Mouse (Mus musculus) c-Kit-positive CD71-positive TER-119-negative erythroid progenitor cells, embryonic 14.5 days (primary cell): ENCODE results near the gene Ces1d.
"Not testable (repeated sequence)": the region's sequence is repeated elsewhere in the genome, so short reads cannot be mapped to it uniquely, and the experiment has no call there.

Source experiments
- DNase-seq: peaks from one replicate; pipeline ENCODE4 v3.0.0-alpha.2; 2013; ENCODE audit warnings: low read depth

Ces1d gene

DNA sequence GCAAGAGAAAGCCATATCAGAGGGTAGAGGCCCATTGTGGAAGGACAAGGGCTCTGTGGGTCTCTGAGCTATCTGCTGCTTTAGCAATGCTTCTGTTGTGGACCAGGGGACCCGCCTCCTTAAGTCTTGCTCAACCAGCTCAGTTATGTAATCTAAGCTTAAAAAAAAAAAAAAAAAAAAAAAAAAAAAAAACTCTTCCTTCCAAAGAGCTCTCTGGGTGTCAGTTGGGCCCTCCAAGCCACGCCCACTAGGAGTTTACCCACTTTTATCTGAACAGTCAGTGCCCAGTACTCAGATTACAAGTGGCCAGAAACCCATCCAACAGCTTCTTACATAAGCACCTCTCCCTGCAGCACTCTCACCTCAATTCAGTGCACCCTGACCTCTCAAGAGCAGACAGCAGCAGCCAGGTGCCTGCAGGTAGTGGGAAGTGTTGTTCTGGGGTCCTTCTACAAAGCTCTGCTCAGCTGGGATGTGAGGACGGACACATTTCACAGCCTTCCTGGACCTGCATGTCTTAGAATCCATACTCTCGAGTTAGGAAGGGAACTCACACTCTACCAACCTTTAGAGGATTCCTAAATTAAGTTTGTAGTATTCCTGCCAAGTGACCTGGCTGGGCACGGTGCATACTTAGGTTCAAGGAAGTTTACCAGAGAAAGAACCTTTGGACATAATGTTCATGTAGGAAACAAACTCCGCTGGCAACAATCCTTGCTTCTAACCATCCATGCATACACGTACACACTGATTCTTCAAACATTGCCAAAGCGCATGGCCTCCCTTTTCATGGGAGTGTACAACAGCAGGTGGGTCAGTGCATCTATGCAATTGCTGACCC lies at the start of gene Ces1d:
TSS of gene Ces1d (minus strand) at position 154 of the 841 bp plus-strand sequence.
- no peak for DNase-seq

DNA sequence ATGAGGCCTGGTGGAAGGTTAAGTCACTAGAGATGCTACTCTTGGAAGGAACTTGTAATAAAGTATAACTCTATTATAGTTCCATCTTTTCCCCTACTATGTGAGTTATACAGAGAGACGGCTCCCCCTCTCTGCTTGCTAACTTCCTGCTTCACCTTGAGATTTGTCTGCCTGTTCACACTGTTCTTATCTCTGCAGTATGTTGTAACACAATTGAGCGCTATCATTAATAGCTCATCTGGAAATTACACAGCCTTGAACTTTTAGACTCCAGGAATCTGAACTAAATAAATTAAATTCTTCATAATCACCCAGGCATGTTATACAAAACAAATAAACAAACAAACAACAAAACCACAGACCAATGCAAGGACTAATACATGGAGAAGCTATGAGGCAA lies 48.4 kb upstream of the Ces1d start:
- no peak for DNase-seq

DNA sequence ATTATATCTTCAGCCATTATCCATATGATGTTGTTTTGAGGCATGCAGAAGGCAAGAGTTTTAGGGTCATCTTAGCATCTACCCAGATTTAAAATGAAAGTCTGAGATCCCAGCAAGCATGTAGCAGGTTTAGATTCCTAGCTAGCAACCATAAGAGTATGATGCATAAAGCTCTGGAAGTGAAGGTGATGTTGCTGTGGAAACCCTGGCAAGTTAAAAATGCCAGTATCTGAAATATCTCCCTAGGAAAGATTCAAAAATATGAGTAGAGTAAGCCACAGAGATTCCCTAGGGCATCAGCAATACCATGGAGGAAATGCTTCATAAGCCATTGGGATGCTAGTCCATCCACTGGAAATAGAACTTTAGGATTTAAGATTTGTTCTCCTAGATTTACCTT lies 42.2 kb upstream of the Ces1d start:
- no peak for DNase-seq

DNA sequence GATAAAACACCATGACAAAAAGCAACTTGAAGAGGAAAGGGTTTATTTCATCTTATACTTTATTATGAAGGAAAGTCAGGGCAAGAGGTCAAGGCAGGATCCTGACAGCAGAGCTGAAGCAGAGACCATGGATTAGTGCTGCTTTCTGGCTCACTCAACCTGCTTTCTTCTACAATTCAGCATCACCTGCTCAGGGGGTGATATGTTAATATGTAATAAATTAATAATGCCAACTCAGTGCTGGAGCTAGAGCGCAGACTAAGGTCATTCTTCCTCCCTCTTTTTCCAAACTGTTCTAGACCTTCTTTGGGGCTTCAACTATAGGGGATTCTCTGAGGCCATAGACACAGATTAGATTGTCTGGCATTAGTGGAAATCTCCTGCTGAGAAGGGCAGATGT lies 38.0 kb upstream of the Ces1d start:
- no peak for DNase-seq

DNA sequence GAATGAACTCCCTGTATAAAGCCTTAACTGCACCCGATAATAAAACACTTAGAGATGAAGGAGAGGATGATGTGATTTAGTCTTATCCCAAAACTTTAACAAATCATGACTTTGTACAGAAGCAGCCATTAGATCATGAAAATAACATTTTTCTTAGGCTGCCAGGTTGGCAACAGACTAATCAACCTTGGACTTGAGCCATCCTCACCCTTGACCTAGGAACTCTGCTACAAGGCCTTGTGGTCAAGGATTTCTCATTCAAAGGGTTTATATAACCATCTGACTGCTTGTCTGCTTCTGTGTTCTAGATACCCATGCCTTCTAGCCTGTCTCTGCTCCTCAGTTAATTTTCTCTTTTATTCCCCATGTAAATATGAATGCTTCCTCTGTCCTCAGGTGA lies 37.1 kb upstream of the Ces1d start:
- no peak for DNase-seq

DNA sequence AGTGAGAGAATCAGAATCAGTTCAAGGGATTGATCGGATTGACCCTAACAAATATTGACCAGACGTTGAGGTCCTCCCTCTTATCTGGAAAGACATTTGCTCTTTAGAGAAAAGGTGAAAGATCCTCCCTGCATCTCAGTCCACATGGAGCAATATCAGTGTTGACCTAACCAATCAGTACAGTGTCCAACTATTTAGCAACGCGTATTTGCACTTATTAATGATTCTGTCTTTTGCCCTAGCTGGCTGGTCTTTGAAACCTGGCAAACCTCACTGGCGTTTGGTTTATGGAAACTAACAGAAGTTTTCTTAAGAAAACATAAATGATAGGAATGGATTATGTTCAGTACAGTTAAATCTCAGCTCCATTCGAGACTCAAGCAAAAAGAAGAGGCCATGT lies 36.4 kb upstream of the Ces1d start:
- no peak for DNase-seq

DNA sequence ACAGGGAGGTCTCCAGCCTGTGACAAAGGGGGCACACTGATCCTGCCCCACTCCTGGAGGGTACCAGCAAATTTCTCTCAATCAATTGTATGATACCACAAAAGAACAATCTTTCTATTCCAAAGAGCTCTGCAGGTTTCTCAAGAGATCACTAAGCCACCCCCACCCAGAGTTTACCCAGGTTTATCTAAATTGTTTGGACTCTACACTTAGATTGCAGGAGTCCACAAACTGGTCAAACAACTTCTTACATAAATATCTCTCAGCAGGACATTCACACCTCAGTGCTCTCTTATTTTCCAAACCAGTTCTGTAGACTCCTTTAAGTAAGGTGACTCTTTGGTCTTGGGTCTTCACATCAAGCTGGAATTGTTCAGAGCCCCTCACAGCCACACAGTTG lies 31.8 kb upstream of the Ces1d start, which contains the start of gene Ces1e:
TSS of gene Ces1e (minus strand) at position 174 of the 400 bp plus-strand sequence.
- DNase-seq, result no peak

DNA sequence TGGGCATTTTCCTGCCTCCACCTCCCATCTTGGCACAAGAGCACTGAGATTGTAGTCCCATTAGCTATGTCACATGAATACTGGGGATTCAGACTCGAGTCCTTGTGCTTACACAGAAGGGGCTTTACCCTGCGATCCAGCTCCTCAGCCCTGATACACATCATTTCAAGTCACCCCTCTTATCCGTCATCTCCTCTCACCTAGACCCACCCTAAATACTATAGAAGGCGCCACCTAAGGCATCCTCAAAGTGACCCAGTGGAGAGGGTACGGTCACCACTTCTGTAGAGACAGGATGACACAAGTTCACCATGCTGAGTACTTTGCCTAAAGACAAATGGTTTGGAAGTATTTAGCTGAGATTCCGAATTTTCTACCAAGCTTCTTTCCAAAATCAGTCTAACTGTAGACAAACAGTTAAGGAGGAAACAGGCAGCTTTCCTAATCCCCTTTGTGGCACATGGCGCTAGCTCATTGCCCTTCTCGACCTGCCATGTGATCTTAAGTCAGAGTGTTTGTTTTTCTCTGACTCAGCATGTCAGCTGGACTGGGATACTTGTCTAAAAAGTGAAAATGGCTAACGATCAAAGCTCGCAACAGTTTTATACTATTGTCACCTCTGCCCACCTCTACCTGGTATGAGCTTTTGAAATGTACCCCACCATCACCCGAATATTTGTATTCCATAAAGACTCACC lies 31.2 kb upstream of the Ces1d start:
- DNase-seq, result no peak

DNA sequence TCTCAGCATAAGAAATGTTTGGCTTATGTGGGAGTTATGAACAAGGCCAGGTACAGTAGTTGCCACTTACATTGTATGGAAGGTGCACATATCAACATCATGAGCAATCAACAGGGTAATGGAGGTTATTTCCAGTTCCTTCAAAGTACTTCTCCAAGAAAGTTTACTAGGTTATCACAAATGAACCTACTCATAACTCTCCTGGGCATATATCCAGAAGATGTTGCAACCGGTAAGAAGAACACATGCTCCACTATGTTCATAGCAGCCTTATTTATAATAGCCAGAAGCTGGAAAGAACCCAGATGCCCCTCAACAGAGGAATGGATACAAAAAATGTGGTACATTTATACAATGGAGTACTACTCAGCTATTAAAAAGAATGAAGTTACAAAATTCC lies 28.8 kb upstream of the Ces1d start:
- not testable (repeated sequence) for DNase-seq

DNA sequence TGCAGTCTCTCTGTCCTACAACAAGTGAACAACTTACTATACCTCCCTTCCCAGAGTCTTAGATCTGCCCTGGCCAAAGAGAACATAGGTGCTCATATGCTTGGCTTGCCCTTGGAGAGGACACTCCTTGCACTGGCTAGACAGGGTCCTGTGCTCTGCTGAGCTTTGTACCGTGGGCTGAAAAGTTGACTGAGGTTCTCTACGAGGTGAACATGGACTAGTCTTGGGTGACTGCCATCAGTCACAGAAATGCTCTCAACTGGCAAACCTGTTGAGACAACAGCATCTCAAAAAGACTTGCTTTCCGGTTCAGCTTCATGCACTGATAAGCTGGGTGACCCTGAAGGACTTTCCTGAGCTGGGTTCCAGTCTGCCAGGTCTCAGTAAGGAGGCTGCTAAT lies 24.3 kb upstream of the Ces1d start:
- DNase-seq, result no peak

DNA sequence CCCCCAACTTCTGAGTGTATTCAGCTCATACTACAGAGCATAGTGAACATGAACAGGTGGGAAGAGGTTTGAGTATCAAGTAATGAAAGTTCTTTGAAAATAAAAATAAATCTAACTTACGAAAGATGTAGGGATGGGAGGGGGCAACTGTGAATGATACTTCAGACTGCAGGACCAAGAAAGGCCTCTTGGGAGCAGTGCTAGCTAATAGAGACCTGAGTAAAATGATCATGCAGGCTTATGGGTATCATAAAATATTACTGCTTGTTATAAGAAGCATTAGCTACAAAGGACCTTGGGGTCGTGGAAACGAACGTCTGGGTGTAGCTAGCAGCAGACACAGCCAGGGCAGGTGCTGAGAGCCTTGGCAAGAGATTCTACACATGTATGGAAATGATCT lies 20.2 kb upstream of the Ces1d start:
- no peak for DNase-seq

DNA sequence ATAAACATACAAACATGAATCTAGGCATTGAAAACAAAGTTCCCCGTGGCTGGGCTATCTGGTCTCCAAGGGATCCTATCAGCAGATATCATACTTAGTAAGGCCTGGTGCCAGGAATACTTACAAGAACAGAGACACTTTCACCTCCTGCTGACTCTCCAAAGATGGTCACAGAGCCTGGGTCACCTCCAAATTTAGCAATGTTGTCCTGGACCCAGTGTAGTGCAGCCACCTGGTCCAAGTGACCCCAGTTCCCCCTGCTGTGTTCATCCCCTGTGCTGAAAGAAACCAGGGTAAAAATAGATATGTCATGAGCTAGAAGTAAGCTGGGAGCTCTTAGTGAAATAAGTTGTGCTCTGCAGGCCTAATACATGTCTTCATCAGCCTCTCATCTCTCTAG lies 19.7 kb upstream of the Ces1d start:
- DNase-seq, result no peak

DNA sequence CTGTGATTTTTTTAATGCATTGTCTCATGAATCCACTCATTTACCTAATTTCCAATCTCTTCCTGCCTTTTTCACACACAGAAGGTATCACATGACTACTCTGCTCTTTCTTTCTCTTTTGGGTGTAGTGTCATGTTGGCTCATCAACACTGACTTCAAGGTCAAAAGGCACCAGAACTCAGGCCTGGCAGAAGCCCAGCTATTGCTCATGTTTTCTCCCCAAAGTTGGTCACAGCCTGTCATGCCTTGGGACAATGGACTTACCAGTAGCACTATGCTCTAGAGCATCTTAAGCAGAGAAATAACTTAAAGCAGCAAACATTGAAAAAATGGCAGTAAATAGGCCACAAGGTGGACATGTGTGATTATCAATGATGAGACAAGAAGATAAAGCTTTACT lies 13.5 kb upstream of the Ces1d start:
- DNase-seq, result no peak

DNA sequence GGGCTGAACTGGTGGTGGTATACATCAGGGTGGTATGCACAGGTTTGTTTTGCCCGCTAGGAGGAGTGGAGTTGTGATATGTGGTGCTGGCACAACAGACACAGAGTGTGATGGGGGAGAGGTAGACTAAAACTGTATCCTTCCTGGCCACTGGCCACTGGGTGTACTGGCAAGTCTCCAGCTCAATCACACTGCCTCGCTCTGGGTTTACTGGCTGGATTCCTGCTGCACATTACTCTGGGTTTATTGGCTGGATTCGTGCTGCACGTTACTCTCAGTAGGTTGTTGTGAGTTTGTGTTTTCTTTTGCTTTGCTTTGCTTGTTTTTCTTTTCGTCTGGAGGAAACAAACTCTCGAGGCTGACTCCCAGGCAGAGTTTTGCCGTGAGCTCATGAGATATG lies 1.5 kb upstream of the Ces1d start:
- DNase-seq, result not testable (repeated sequence)

DNA sequence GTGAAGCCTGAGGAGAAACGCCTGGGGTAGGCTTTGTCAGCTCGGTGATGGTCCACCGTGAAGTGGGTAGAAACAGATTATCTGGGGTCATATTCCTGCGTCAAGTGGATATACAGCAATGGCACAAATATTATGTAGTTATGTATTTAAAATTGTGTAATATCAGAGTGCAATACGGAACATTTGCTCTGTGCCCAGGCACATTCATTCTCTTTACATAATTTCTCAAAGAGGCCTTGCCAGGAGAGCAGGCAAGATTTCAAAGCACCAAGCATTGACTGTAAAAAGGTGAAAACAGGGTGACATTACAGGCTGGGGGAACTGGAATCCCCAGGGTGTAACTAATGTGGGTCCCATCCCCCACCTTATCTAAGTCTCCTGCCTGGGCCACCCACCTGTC lies 1.2 kb downstream of the Ces1d start:
- DNase-seq, result no peak

DNA sequence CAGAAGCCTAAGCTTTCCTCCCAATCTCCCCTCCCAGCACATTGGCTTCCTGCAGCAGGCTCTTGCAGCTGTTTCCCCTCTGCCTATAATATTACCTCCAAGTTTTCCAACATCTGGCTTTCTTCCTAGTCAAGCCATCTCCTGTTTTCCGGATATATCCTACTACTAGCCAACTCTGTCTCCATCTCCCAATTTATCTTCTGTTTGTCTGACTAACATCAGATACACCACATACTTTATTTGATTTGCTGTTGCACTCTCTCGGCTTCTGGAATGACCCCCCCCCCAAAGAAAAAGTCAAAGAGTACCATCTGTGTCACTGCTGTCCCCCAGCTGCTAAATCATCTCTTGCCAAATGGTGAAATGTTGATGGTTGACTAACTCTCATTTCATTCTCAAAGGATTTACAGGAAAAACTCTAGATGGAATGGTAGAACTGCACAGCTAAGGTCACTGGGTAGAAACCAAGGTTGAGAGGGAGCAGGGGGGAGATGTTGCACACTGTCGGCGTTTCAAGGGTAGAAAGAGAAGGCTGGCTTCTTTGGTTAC lies 17.0 kb downstream of the Ces1d start:
- DNase-seq, result no peak

DNA sequence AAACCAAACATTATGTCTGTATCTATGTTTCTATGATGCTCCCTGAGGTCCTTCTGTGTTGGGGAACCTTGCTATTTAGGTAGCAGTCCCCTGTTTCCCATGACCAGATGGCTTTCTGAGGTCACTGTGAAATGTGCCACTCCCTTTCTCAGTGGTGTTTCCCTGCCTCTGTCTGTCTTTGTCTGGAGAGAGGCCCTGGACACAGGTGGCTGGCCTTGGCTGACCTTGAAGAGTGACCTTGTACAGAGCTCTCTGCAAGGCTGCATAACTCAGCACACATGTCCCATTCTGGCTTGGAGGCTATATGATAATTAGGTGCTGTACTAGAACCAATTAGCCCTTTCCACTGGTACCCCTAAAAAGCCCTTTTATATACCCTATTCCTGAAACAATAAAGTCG lies 21.0 kb downstream of the Ces1d start:
- no peak for DNase-seq

DNA sequence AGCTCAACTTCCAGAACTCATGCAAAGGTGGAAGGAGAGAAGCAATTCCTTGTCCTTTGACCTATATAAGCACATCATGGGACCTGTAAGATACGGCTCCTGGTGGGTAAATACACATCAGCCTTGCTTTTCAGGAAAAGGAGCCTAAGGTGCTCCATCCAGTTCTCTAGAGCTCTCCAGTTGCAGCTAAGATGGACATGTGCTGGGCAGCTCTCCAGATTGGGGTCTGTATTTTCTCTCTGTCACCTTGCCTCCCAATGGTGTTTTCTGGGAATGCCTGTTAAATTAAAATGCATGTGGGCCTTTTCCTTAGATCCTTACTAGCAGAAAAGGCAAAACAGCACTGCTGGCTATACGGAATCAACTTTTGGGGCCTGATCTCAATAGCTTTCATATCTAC lies 23.1 kb downstream of the Ces1d start:
- no peak for DNase-seq

DNA sequence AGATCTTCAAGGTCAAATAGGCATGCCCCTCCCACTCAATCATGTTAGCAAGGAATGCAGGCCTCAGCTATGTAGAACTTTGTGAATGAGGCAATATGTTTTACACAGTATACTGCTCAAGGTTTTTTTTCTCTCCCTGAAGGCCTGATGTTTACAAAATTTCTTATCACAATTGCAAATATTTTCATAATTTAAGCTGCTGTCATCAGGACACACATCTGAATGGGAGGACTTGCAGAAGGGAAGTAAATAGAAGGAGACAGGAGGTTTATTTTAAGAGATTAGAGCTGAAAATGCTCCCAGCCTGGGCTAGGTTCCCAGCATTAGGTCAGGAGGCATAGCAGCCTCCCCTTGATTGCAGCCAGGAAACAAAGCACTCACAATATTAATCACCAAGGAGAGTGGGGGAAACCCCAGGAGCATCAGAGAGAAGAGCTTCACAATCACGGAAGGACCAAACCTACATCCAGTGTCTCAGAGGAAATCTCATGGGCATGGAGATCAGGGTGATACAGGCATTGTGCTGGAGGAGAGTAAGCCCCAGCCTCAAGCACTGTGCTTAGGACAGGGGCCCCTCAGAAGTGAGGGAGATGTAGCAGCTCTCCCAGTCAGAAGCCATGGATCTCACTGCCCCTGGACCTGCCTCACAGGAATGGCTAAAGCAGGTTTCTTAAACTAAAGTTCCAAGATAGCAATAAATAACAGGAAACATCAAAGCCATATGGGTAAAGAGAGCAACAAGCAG lies 25.6 kb downstream of the Ces1d start:
- no peak for DNase-seq

DNA sequence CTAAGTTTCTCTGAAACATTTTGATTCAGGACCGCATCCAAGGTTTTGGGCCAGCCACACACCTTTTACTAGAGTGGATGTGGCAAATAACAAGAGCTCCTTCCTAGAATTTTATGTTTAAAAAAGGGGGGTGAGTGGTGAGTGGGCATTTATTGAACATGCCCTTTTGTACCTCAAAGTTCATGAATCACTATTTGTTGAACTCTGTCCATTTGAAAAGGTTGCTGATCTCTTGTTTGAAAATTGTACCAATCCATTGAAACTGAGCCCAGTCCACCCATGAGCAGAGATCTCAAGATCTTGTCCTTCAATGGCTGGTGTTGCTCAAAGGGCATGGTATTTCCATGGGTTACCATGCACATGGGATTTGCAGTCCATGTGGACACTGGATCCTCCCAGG lies 34.3 kb downstream of the Ces1d start:
- DNase-seq, result no peak

DNA sequence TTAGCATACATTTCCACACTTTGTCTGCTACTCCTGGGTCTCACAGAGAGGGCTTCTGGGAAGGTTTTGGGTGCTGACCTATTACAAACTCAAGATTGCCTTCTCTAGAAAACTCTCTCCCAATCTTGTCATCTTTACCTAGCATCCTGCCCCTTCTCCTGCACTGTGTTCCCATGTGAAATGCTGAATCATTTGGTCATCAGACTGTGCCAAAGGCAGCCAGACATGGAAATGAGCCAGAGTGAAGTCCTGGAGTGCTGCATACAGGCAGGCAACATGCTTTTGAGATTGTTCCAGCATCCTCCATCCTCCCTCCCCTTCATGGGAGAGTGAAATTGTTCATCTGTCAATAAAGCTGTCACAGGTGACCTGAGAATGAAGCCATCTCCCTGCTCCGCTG lies 46.2 kb downstream of the Ces1d start:
- no peak for DNase-seq

DNA sequence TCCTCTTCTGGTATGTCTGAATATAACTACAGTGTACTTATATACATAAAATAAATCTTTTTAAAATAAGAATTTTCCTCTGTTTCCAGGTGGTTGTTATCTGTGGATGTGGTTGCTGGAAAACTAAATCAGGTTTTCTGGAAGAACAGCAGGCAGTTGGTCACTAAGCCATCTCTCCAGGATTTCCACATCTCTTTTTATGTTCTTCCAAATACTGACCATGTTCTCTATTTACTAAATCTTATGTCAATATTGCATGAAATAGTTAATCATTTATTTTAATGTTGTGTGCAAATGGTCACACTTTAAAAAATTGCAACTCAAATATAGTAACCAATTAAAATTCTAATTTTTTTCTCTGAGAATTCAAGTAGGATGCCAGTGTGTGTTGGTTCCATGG lies 50.3 kb downstream of the Ces1d start:
- no peak for DNase-seq

DNA sequence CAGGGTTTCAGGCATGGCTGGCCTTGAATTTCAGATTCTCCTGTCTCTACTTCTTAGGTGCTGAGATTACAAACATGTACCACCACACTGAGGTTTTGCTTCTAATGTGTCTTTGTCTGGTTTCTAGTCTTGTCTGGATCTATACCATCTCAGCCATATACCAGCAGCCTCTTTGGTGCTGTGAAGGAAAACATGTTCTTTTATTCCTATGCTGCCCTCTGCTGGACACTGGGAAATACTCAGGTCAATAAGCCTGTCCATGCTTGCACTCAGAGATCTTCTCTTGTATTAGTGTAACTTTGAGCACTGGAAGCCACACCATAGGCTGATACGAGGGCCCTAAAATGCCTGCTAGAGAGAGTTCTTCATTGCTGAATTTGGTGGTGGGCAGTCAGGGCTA lies 56.9 kb downstream of the Ces1d start:
- DNase-seq, result peak; percentile 5
